Mouse (Mus musculus) brain, embryonic 14.5 days (tissue): ENCODE measurements around the gene 5730522E02Rik. TPM values are rescaled to one million over a fixed set of nuclear protein-coding genes. Genes with fewer than 3 reads are reported as not detected.
A peak's percentile ranks its signal among the peaks of the same experiment; 100 is the strongest.

Source experiments
- DNase-seq: peaks from one replicate; pipeline ENCODE4 v3.0.0-alpha.2; 2011; ENCODE audit warnings: low read depth
- CTCF ChIP-seq: fragments of 200-500 bp; IDR thresholded peaks from 2 replicates; pipeline ENCODE4 v1.5.1; 2012; ENCODE audit warnings: inconsistent platforms, mild to moderate bottlenecking, moderate library complexity, borderline replicate concordance; ENCODE audit not compliant: insufficient read depth, insufficient read length; ENCODE audit errors: extremely low read depth
- POLR2A ChIP-seq: fragments of 200-500 bp; IDR thresholded peaks from 2 replicates; pipeline ENCODE4 v1.6.1; 2012; ENCODE audit warnings: mild to moderate bottlenecking, inconsistent platforms, borderline replicate concordance; ENCODE audit not compliant: poor library complexity, insufficient read depth, insufficient read length, severe bottlenecking; ENCODE audit errors: extremely low read depth
- polyA plus RNA-seq: library from polyadenylated mRNA; depleted of rRNA; stranded (reverse); fragments of >200 nt; gene quantifications from 2 replicates; pipeline ENCODE4 v1.2.3, GENCODE M21; 2012

The 5730522E02Rik gene
- polyA plus RNA-seq, 1 experiment, result 11.8 TPM

- TF ChIP-seq POLR2A (no peak), CTCF (no peak)
These were observed 284.3 kb downstream of the 5730522E02Rik start for GRCm38 (mm10) chr11:25926267-25926666.

GRCm38 (mm10) chr11:25902321-25902720 lies 308.2 kb downstream of the 5730522E02Rik start:
- no peak for DNase-seq

More at GRCm38 (mm10) chr11:25926267-25926666, 284.3 kb downstream of the 5730522E02Rik start:
- DNase-seq, result no peak

GRCm38 (mm10) chr11:25901666-25902065 lies 308.9 kb downstream of the 5730522E02Rik start:
- no peak for TF ChIP-seq CTCF
- TF ChIP-seq POLR2A, result no peak
- DNase-seq, result no peak

More at GRCm38 (mm10) chr11:25902321-25902720, 308.2 kb downstream of the 5730522E02Rik start:
- TF ChIP-seq CTCF, result no peak
- TF ChIP-seq POLR2A, result no peak

- TF ChIP-seq CTCF (no peak), POLR2A (no peak)
These were observed 316.7 kb downstream of the 5730522E02Rik start for GRCm38 (mm10) chr11:25893906-25894305.

GRCm38 (mm10) chr11:25872983-25873382 lies 337.6 kb downstream of the 5730522E02Rik start:
- TF ChIP-seq POLR2A (no peak), CTCF (no peak)
- peak; percentile 86 for DNase-seq

More at GRCm38 (mm10) chr11:25893906-25894305, 316.7 kb downstream of the 5730522E02Rik start:
- DNase-seq, result no peak

GRCm38 (mm10) chr11:25872317-25872716 lies 338.2 kb downstream of the 5730522E02Rik start:
- TF ChIP-seq CTCF (no peak), POLR2A (no peak)
- DNase-seq, result peak; percentile 86

GRCm38 (mm10) chr11:25866292-25866691 lies 344.3 kb downstream of the 5730522E02Rik start:
- DNase-seq, result peak; percentile 53

GRCm38 (mm10) chr11:25862686-25863085 lies 347.9 kb downstream of the 5730522E02Rik start:
- peak; percentile 90 for DNase-seq
- TF ChIP-seq CTCF, result peak; percentile 94
- TF ChIP-seq POLR2A, result no peak

More at GRCm38 (mm10) chr11:25866292-25866691, 344.3 kb downstream of the 5730522E02Rik start:
- TF ChIP-seq POLR2A (no peak), CTCF (no peak)

GRCm38 (mm10) chr11:25856629-25857568 lies 353.7 kb downstream of the 5730522E02Rik start:
- no peak for TF ChIP-seq POLR2A
- TF ChIP-seq CTCF, result no peak

GRCm38 (mm10) chr11:25855794-25856193 lies 354.8 kb downstream of the 5730522E02Rik start:
- peak; percentile 85 for DNase-seq

More at GRCm38 (mm10) chr11:25856629-25857568, 353.7 kb downstream of the 5730522E02Rik start:
- peak; percentile 64 for DNase-seq

GRCm38 (mm10) chr11:25854216-25854615 lies 356.3 kb downstream of the 5730522E02Rik start:
- TF ChIP-seq POLR2A (no peak), CTCF (no peak)
- peak; percentile 83 for DNase-seq

More at GRCm38 (mm10) chr11:25855794-25856193, 354.8 kb downstream of the 5730522E02Rik start:
- no peak for TF ChIP-seq POLR2A
- no peak for TF ChIP-seq CTCF
